Mouse (Mus musculus) lung, adult 2 months (tissue): ENCODE data around the gene Rilpl1. TPM values are rescaled to one million over a fixed set of nuclear protein-coding genes. Genes with fewer than 3 reads are reported as not detected.
A peak's percentile ranks its signal among the peaks of the same experiment; 100 is the strongest.

Experiments used
- DNase-seq: peaks from one replicate; pipeline ENCODE4 v3.0.0; 2022
- H3K4me1 ChIP-seq: fragments of 200-500 bp; 2 replicates; pipeline ENCODE4 v1.6.1; 2011; ENCODE audit warnings: low read length; ENCODE audit not compliant: control insufficient read depth, insufficient read depth
- H3K4me3 ChIP-seq: fragments of 200-500 bp; replicated peaks from 2 replicates; pipeline ENCODE3; 2011; ENCODE audit warnings: low read depth, mild to moderate bottlenecking, control low read depth, low read length; ENCODE audit errors: extremely low read depth
- CTCF ChIP-seq: fragments of 200-500 bp; IDR thresholded peaks from 2 replicates; pipeline ENCODE4 v1.5.1; 2011; ENCODE audit warnings: mild to moderate bottlenecking, low read length, control low read depth; ENCODE audit not compliant: insufficient read depth
- POLR2A ChIP-seq: fragments of 200-500 bp; IDR thresholded peaks from 2 replicates; pipeline ENCODE4 v1.6.1; 2011; ENCODE audit warnings: low read depth, mild to moderate bottlenecking, control low read depth, low read length, borderline replicate concordance; ENCODE audit errors: extremely low read depth
- WGBS: fragments of 180-500 bp; shearing (Covaris S2); methylation state at CpG from one replicate; pipeline ENCODE4 v1.1.7; 2018; 5-methylcytosine and 5-hydroxymethylcytosine counted together
- polyA plus RNA-seq: library from polyadenylated mRNA; depleted of rRNA; stranded (reverse); fragments of >200 nt; gene quantifications from 2 replicates; pipeline ENCODE4 v1.2.3, GENCODE M21; 2012

Gene Rilpl1
- polyA plus RNA-seq, 1 experiment = 26.0 TPM

- TF ChIP-seq CTCF (no peak), POLR2A (no peak)
- peaks cover 6% of the 10 kb centered on the region; the same call in 1 of the 2 replicates for H3K4me1 ChIP-seq
- H3K4me3 ChIP-seq = no peak overlapping the region
- DNase-seq = no peak
- 61% methylated on average over 7 of the region's 7 CpGs for WGBS
Measured at GRCm38 (mm10) chr5:124495547-124495946, 35.6 kb downstream of the Rilpl1 start.

GRCm38 (mm10) chr5:124493455-124493854, 37.7 kb downstream of the Rilpl1 start:
- Histone ChIP-seq H3K4me1 (peaks cover 5% of the 10 kb centered on the region; the same call in 1 of the 2 replicates), H3K4me3 (no peak overlapping the region)
- WGBS = 73% methylated on average over 11 of the region's 11 CpGs
- no peak for DNase-seq
- TF ChIP-seq CTCF (no peak), POLR2A (no peak)

GRCm38 (mm10) chr5:124492618-124493017, 38.6 kb downstream of the Rilpl1 start:
- 76% methylated on average over 4 of the region's 4 CpGs for WGBS
- peaks cover 2% of the 10 kb centered on the region; the same call in 1 of the 2 replicates for H3K4me1 ChIP-seq
- TF ChIP-seq CTCF (no peak), POLR2A (no peak)
- DNase-seq = no peak
- H3K4me3 ChIP-seq = no peak overlapping the region

- no peak for TF ChIP-seq CTCF
- TF ChIP-seq POLR2A = no peak
Measured at GRCm38 (mm10) chr5:124491732-124492131, 39.5 kb downstream of the Rilpl1 start.

GRCm38 (mm10) chr5:124488885-124489284, 42.3 kb downstream of the Rilpl1 start:
- 79% methylated on average over 3 of the region's 3 CpGs for WGBS
- Histone ChIP-seq H3K4me1 (no peaks in the 10 kb centered on the region), H3K4me3 (no peak overlapping the region)
- TF ChIP-seq CTCF = no peak
- no peak for TF ChIP-seq POLR2A
- no peak for DNase-seq

More at GRCm38 (mm10) chr5:124491732-124492131, 39.5 kb downstream of the Rilpl1 start:
- DNase-seq = no peak
- Histone ChIP-seq H3K4me3 (no peak overlapping the region), H3K4me1 (peaks cover 2% of the 10 kb centered on the region; the same call in 1 of the 2 replicates)
- WGBS = 56% methylated on average over 4 of the region's 4 CpGs

- WGBS = 85% methylated on average over 5 of the region's 5 CpGs
- no peak for TF ChIP-seq POLR2A
- no peak for TF ChIP-seq CTCF
- no peak overlapping the region for H3K4me3 ChIP-seq
- DNase-seq = no peak
- no peaks in the 10 kb centered on the region for H3K4me1 ChIP-seq
Measured at GRCm38 (mm10) chr5:124485654-124486053, 45.5 kb downstream of the Rilpl1 start.

GRCm38 (mm10) chr5:124483655-124484396, 47.4 kb downstream of the Rilpl1 start:
- 6% methylated on average over 15 of the region's 15 CpGs for WGBS
- Histone ChIP-seq H3K4me3 (peak overlapping the region; percentile 81), H3K4me1 (no peaks in the 10 kb centered on the region; the same call in 1 of the 2 replicates)
- DNase-seq = peak; percentile 47
- TF ChIP-seq CTCF (no peak), POLR2A (no peak)

GRCm38 (mm10) chr5:124482966-124483654, 48.1 kb downstream of the Rilpl1 start, which contains the start of gene Snrnp35:
TSS of gene Snrnp35 (plus strand) at chr5:124483134.
- peaks cover 2% of the 10 kb centered on the region; the same call in 1 of the 2 replicates for H3K4me1 ChIP-seq
- peak; percentile 94 for DNase-seq
- WGBS = under 1% methylated on average over 48 of the region's 48 CpGs
- H3K4me3 ChIP-seq = peak within 1 kb of the TSS; percentile 86
- TF ChIP-seq POLR2A = peak; percentile 79; the same call in 1 of the 2 replicates
- no peak for TF ChIP-seq CTCF

GRCm38 (mm10) chr5:124482436-124482965, 48.7 kb downstream of the Rilpl1 start:
- TF ChIP-seq CTCF = no peak
- 0 out of 2 replicates have a peak, but pooled peaks have one; percentile 28 for TF ChIP-seq POLR2A
- peak; percentile 59 for DNase-seq
- 1% methylated on average over 13 of the region's 13 CpGs for WGBS
- H3K4me3 ChIP-seq = peak overlapping the region; percentile 86
- peaks cover 2% of the 10 kb centered on the region; the same call in 1 of the 2 replicates for H3K4me1 ChIP-seq
